Mouse (Mus musculus): ENCODE data around the gene Zfand3. TPM values are rescaled to one million over a fixed set of nuclear protein-coding genes. Genes with fewer than 3 reads are reported as not detected.

Gene Zfand3
- polyA plus RNA-seq, 1 experiment from 2014 or later: 57.4 TPM

DNA sequence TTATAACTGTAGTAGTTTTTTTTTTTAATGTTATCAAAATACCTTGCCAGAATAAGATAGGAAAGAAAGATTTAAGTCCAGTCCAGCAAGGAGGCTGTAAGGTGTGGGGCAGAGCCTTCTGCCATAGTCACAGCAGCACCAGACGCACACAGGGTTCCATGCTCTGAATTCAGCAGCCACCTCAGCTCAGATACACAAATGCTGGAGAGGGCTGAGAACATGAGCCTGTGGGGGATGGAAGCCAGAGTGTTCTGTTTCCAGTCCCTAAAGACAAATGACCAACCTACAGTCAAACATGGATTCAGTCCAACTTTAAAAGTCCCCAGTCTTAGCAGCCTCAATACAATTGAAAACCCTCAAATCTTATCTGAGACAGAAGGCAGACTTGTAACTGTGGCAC, 150.3 kb downstream of the Zfand3 start:
- Histone ChIP-seq H3K27ac (ENCODE audit: low read length) (no peak overlapping the region), H3K27me3 (ENCODE audit: control insufficient read depth, insufficient read depth, low read depth, low read length) (no peaks in the 10 kb centered on the region), H3K36me3 (ENCODE audit: control insufficient read depth, insufficient read depth, low read length) (no peaks in the 10 kb centered on the region), H3K4me3 (ENCODE audit: low read length) (no peak overlapping the region), H3K9me3 (ENCODE audit: control insufficient read depth, low read length) (no peaks in the 10 kb centered on the region), H3K4me1 (replicated peaks; ENCODE audit: control insufficient read depth, insufficient read depth, low read length) (peaks cover 3% of the 10 kb centered on the region; the same call in 1 of the 2 replicates), H3K9ac (ENCODE audit: low read length) (no peak overlapping the region), H3K4me2 (ENCODE audit: low read depth, low read length) (no peak overlapping the region)
- 58% methylated on average over 1 of the region's 1 CpGs for WGBS
- ATAC-seq (ENCODE audit: low read depth): no peak

- Histone ChIP-seq H3K4me1 (replicated peaks; ENCODE audit: control insufficient read depth, insufficient read depth, low read length) (peaks cover 3% of the 10 kb centered on the region; the same call in 1 of the 2 replicates), H3K27ac (ENCODE audit: low read length) (no peak overlapping the region), H3K9ac (ENCODE audit: low read length) (no peak overlapping the region), H3K9me3 (ENCODE audit: control insufficient read depth, low read length) (no peaks in the 10 kb centered on the region), H3K36me3 (ENCODE audit: control insufficient read depth, insufficient read depth, low read length) (no peaks in the 10 kb centered on the region), H3K4me2 (ENCODE audit: low read depth, low read length) (no peak overlapping the region), H3K27me3 (ENCODE audit: control insufficient read depth, insufficient read depth, low read depth, low read length) (no peaks in the 10 kb centered on the region), H3K4me3 (ENCODE audit: low read length) (no peak overlapping the region)
- no peak for ATAC-seq (ENCODE audit: low read depth)
- WGBS: 50% methylated on average over 7 of the region's 7 CpGs
These were observed 150.9 kb downstream of the Zfand3 start for GRCm38 (mm10) chr17:30155411-30155925.

DNA sequence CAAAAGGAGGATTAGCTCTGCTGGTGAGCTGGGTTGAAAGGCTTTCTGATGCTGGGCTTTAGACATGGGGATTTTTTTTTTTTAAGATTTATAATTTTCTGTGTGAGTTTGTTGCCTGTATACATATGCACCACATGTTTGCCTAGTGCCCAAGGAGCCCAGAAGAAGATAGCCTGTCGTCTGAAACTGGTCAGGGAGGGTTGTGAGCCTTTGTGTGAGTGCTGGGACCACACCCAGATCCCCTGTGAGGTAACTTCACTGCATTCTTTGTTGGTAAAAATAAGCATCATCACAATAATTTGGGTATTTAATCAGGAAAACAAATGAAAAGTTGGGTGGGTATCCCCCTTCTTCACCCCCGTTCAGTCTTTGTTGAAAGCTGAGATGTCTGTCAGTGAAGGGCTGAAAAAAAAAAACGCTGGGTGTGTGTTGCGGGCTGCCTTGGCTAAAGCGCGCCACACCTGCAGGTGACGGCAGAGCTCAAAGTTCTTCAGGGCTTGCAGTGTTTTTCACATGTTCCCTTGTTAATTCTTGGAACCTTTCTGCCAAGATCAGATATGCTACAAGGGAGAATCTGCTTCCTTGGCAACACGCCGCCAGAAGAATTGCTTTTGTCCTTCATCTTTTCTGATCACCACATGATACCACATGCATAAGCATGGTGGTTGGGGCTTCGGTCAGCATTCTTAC, 154.0 kb downstream of the Zfand3 start:
- Histone ChIP-seq H3K9ac (ENCODE audit: low read length) (no peak overlapping the region), H3K9me3 (ENCODE audit: control insufficient read depth, low read length) (no peaks in the 10 kb centered on the region), H3K4me3 (ENCODE audit: low read length) (no peak overlapping the region), H3K36me3 (ENCODE audit: control insufficient read depth, insufficient read depth, low read length) (no peaks in the 10 kb centered on the region), H3K4me1 (replicated peaks; ENCODE audit: control insufficient read depth, insufficient read depth, low read length) (peaks cover 3% of the 10 kb centered on the region; the same call in 1 of the 2 replicates), H3K27me3 (ENCODE audit: control insufficient read depth, insufficient read depth, low read depth, low read length) (no peaks in the 10 kb centered on the region), H3K4me2 (ENCODE audit: low read depth, low read length) (no peak overlapping the region), H3K27ac (ENCODE audit: low read length) (no peak overlapping the region)
- no peak for ATAC-seq (ENCODE audit: low read depth)
- 77% methylated on average over 10 of the region's 10 CpGs for WGBS

- WGBS: 59% methylated on average over 5 of the region's 5 CpGs
- H3K9me3 ChIP-seq (ENCODE audit: control insufficient read depth, low read length): no peaks in the 10 kb centered on the region
- no peak for ATAC-seq (ENCODE audit: low read depth)
- peaks cover 3% of the 10 kb centered on the region; the same call in 1 of the 2 replicates for H3K4me1 ChIP-seq (replicated peaks; ENCODE audit: control insufficient read depth, insufficient read depth, low read length)
- H3K4me2 ChIP-seq (ENCODE audit: low read depth, low read length): no peak overlapping the region
- no peak overlapping the region for H3K9ac ChIP-seq (ENCODE audit: low read length)
- no peak overlapping the region for H3K4me3 ChIP-seq (ENCODE audit: low read length)
- H3K27ac ChIP-seq (ENCODE audit: low read length): no peak overlapping the region
- H3K27me3 ChIP-seq (ENCODE audit: control insufficient read depth, insufficient read depth, low read depth, low read length): no peaks in the 10 kb centered on the region
- H3K36me3 ChIP-seq (ENCODE audit: control insufficient read depth, insufficient read depth, low read length): no peaks in the 10 kb centered on the region
These were observed 154.8 kb downstream of the Zfand3 start for GRCm38 (mm10) chr17:30159341-30159740.

DNA sequence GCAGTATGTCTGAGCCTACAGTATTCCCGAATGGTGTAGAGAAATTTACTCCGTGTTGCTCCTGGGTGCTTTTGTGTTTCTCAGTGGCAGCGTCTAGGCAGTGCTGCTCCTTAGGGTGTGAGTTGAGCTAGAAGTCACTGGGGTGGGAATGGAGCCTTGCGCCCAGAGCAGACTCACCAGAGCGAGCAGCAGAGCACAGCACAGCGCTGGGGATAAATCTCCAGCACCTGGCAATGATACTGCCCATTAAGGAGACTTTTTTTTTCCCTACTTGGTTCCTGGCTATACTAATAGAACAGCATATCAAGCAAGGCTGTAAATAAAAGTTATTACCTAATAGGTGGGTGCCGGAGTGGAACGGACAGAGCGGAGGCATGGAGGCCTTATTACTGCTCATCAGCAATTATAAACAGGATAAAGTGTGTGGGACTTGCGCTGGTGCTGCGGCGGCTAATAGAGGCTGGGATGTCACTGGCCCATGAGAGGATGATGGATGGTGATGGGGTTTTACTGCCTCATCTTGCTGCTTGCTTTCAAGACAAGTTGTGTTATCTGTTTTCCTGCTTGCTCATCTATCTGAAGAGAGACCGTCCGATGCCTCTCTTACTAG, 156.4 kb downstream of the Zfand3 start:
- Histone ChIP-seq H3K27me3 (ENCODE audit: control insufficient read depth, insufficient read depth, low read depth, low read length) (no peaks in the 10 kb centered on the region), H3K9ac (ENCODE audit: low read length) (no peak overlapping the region), H3K4me3 (ENCODE audit: low read length) (no peak overlapping the region), H3K27ac (ENCODE audit: low read length) (no peak overlapping the region), H3K36me3 (ENCODE audit: control insufficient read depth, insufficient read depth, low read length) (no peaks in the 10 kb centered on the region), H3K4me1 (replicated peaks; ENCODE audit: control insufficient read depth, insufficient read depth, low read length) (no peaks in the 10 kb centered on the region), H3K9me3 (ENCODE audit: control insufficient read depth, low read length) (no peaks in the 10 kb centered on the region), H3K4me2 (ENCODE audit: low read depth, low read length) (no peak overlapping the region)
- no peak for ATAC-seq (ENCODE audit: low read depth)
- WGBS: 77% methylated on average over 14 of the region's 14 CpGs

DNA sequence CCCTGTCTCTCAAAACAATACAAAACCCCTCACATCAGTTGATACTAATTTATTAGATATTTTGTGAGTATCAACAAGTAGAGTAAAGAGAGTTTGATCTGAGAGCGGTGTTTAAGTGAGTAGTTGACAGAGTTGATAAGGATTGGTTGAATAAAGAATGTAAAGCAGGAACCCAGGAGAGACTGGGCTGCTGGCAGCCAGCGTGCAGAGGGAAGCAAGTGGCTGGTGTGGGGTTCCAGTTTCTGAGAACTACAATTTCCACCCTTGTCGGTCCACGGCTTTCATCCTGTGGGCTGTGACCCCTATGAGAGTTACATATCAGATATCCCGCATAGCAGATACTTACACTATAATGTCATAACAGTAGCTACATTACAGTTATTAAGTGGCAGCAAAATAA, 158.4 kb downstream of the Zfand3 start:
- 67% methylated on average over 5 of the region's 5 CpGs for WGBS
- Histone ChIP-seq H3K4me3 (ENCODE audit: low read length) (no peak overlapping the region), H3K9me3 (ENCODE audit: control insufficient read depth, low read length) (no peaks in the 10 kb centered on the region), H3K36me3 (ENCODE audit: control insufficient read depth, insufficient read depth, low read length) (no peaks in the 10 kb centered on the region), H3K27me3 (ENCODE audit: control insufficient read depth, insufficient read depth, low read depth, low read length) (no peaks in the 10 kb centered on the region), H3K27ac (ENCODE audit: low read length) (no peak overlapping the region), H3K4me2 (ENCODE audit: low read depth, low read length) (no peak overlapping the region), H3K9ac (ENCODE audit: low read length) (no peak overlapping the region), H3K4me1 (replicated peaks; ENCODE audit: control insufficient read depth, insufficient read depth, low read length) (no peaks in the 10 kb centered on the region)
- ATAC-seq (ENCODE audit: low read depth): no peak

GRCm38 (mm10) chr17:30163793-30164192, 159.3 kb downstream of the Zfand3 start:
- no peak overlapping the region for H3K27ac ChIP-seq (ENCODE audit: low read length)
- no peaks in the 10 kb centered on the region for H3K27me3 ChIP-seq (ENCODE audit: control insufficient read depth, insufficient read depth, low read depth, low read length)
- H3K4me2 ChIP-seq (ENCODE audit: low read depth, low read length): no peak overlapping the region
- no peak overlapping the region for H3K4me3 ChIP-seq (ENCODE audit: low read length)
- no peak overlapping the region for H3K9ac ChIP-seq (ENCODE audit: low read length)
- WGBS: 72% methylated on average over 6 of the region's 6 CpGs
- no peak for ATAC-seq (ENCODE audit: low read depth)
- no peaks in the 10 kb centered on the region for H3K9me3 ChIP-seq (ENCODE audit: control insufficient read depth, low read length)
- H3K36me3 ChIP-seq (ENCODE audit: control insufficient read depth, insufficient read depth, low read length): no peaks in the 10 kb centered on the region
- H3K4me1 ChIP-seq (replicated peaks; ENCODE audit: control insufficient read depth, insufficient read depth, low read length): no peaks in the 10 kb centered on the region

- ATAC-seq (ENCODE audit: low read depth): no peak
- H3K9ac ChIP-seq (ENCODE audit: low read length): no peak overlapping the region
- 50% methylated on average over 9 of the region's 9 CpGs for WGBS
These were observed 160.3 kb downstream of the Zfand3 start for GRCm38 (mm10) chr17:30164818-30165217.

GRCm38 (mm10) chr17:30177435-30177834, 172.9 kb downstream of the Zfand3 start:
- H3K27me3 ChIP-seq (ENCODE audit: control insufficient read depth, insufficient read depth, low read depth, low read length): no peaks in the 10 kb centered on the region
- no peak overlapping the region for H3K9ac ChIP-seq (ENCODE audit: low read length)
- H3K27ac ChIP-seq (ENCODE audit: low read length): no peak overlapping the region
- ATAC-seq (ENCODE audit: low read depth): no peak
- no peak overlapping the region for H3K4me3 ChIP-seq (ENCODE audit: low read length)
- H3K36me3 ChIP-seq (ENCODE audit: control insufficient read depth, insufficient read depth, low read length): no peaks in the 10 kb centered on the region
- H3K4me1 ChIP-seq (replicated peaks; ENCODE audit: control insufficient read depth, insufficient read depth, low read length): 0 out of 2 replicates have a peak, but pooled peaks cover 3% of the 10 kb centered on the region
- H3K9me3 ChIP-seq (ENCODE audit: control insufficient read depth, low read length): no peaks in the 10 kb centered on the region
- WGBS: 79% methylated on average over 4 of the region's 4 CpGs
- no peak overlapping the region for H3K4me2 ChIP-seq (ENCODE audit: low read depth, low read length)

More at GRCm38 (mm10) chr17:30164818-30165217, 160.3 kb downstream of the Zfand3 start:
- H3K4me3 ChIP-seq (ENCODE audit: low read length): no peak overlapping the region
- no peaks in the 10 kb centered on the region for H3K9me3 ChIP-seq (ENCODE audit: control insufficient read depth, low read length)
- H3K4me2 ChIP-seq (ENCODE audit: low read depth, low read length): no peak overlapping the region
- H3K4me1 ChIP-seq (replicated peaks; ENCODE audit: control insufficient read depth, insufficient read depth, low read length): no peaks in the 10 kb centered on the region
- H3K36me3 ChIP-seq (ENCODE audit: control insufficient read depth, insufficient read depth, low read length): no peaks in the 10 kb centered on the region
- no peak overlapping the region for H3K27ac ChIP-seq (ENCODE audit: low read length)
- H3K27me3 ChIP-seq (ENCODE audit: control insufficient read depth, insufficient read depth, low read depth, low read length): no peaks in the 10 kb centered on the region

All from lung, embryonic 16.5 days (tissue).